Mouse (Mus musculus) heart, postnatal 0 days (tissue): ENCODE results near the gene Aldh1l1. TPM values are rescaled to one million over a fixed set of nuclear protein-coding genes. Genes with fewer than 3 reads are reported as not detected.

Experiments used
- ATAC-seq: fragments of 200-750 bp; cut with Nextera tagmentation; 2 replicates; pipeline ENCODE4 v1.8.0; 2017; ENCODE audit warnings: low read depth, moderate number of reproducible peaks, moderate library complexity; ENCODE audit not compliant: insufficient read depth
- DNase-seq: peaks from one replicate; pipeline ENCODE4 v3.0.0-alpha.2; 2016; ENCODE audit warnings: low spot score
- H3K27ac ChIP-seq: fragments of 300-500 bp; sonication (generic); 2 replicates; pipeline ENCODE4 v1.5.1; 2014; ENCODE audit warnings: low read depth, mild to moderate bottlenecking
- H3K27me3 ChIP-seq: fragments of 300-500 bp; sonication (generic); 2 replicates; pipeline ENCODE4 v1.6.1; 2014; ENCODE audit warnings: low read length, mixed read lengths; ENCODE audit not compliant: control insufficient read depth, insufficient read depth
- H3K36me3 ChIP-seq: fragments of 300-500 bp; sonication (generic); replicated peaks from 2 replicates; pipeline ENCODE4 v1.6.1; 2014; ENCODE audit warnings: low read length, mixed read lengths; ENCODE audit not compliant: control insufficient read depth, insufficient read depth
- H3K4me1 ChIP-seq: fragments of 300-500 bp; sonication (generic); 2 replicates; pipeline ENCODE4 v1.6.1; 2014; ENCODE audit warnings: antibody characterized with exemption; ENCODE audit not compliant: control insufficient read depth, insufficient read depth
- H3K4me2 ChIP-seq: fragments of 300-500 bp; sonication (generic); 2 replicates; pipeline ENCODE4 v1.6.1; 2014; ENCODE audit warnings: low read depth, mild to moderate bottlenecking, low read length, moderate library complexity
- H3K4me3 ChIP-seq: fragments of 300-500 bp; sonication (generic); 2 replicates; pipeline ENCODE4 v1.5.1; 2014; ENCODE audit warnings: low read depth, low read length
- H3K9ac ChIP-seq: fragments of 300-500 bp; sonication (generic); replicated peaks from 2 replicates; pipeline ENCODE4 v1.6.1; 2014; ENCODE audit warnings: low read depth, low read length, mixed read lengths
- H3K9me3 ChIP-seq: fragments of 300-500 bp; sonication (generic); replicated peaks from 2 replicates; pipeline ENCODE4 v1.6.1; 2016; ENCODE audit warnings: low read length; ENCODE audit not compliant: control insufficient read depth
- CTCF ChIP-seq: IDR thresholded peaks from 2 replicates; pipeline ENCODE4 v1.5.1; 2016; ENCODE audit warnings: antibody characterized with exemption, control low read depth, low read depth
- EP300 ChIP-seq: IDR thresholded peaks from 2 replicates; pipeline ENCODE4 v1.6.1; 2016; ENCODE audit warnings: antibody characterized with exemption, low read depth
- WGBS: fragments of 180-500 bp; shearing (Covaris S2); extraction: QIAGEN DNeasy Blood & Tissue Kit; methylation state at CpG from one replicate; pipeline ENCODE4 v1.1.7; 2014; 5-methylcytosine and 5-hydroxymethylcytosine counted together
- polyA plus RNA-seq: library from polyadenylated mRNA; unstranded; fragments of >200 nt; fragmentation: Nextera tagmentation; extraction: Ambion mirVana; gene quantifications from 2 replicates; pipeline ENCODE4 v1.2.1, GENCODE M21; 2015
- total RNA-seq: library from RNA; depleted of rRNA; stranded (reverse); fragments of >200 nt; gene quantifications from 2 replicates; pipeline ENCODE4 v1.2.3, GENCODE M21; 2014; ENCODE audit warnings: low replicate concordance

The Aldh1l1 gene
- total and polyA plus RNA-seq, 2 experiments from 2014 or later = 2.8 to 7.7 TPM

GRCm38 (mm10) chr6:90495282-90495912 is 9.2 kb downstream of the Aldh1l1 start:
- H3K4me1 ChIP-seq = peaks cover 16% of the 10 kb centered on the region
- peak overlapping the region; percentile 49; the same call in 1 of the 2 replicates for H3K27ac ChIP-seq
- WGBS = 39% methylated on average over 6 of the region's 7 CpGs
- H3K9ac ChIP-seq = no peak overlapping the region
- H3K4me2 ChIP-seq = no peak overlapping the region
- TF ChIP-seq CTCF (no peak), EP300 (no peak)
- no peaks in the 10 kb centered on the region for H3K27me3 ChIP-seq
- no peaks in the 10 kb centered on the region for H3K9me3 ChIP-seq
- H3K4me3 ChIP-seq = no peak overlapping the region
- ATAC-seq = peak; percentile 29
- H3K36me3 ChIP-seq = no peaks in the 10 kb centered on the region
- no peak for DNase-seq

- Histone ChIP-seq H3K4me1 (peaks cover 18% of the 10 kb centered on the region), H3K36me3 (no peaks in the 10 kb centered on the region), H3K9me3 (no peaks in the 10 kb centered on the region), H3K9ac (no peak overlapping the region), H3K4me2 (no peak overlapping the region), H3K27ac (peak overlapping the region; percentile 4; the same call in 1 of the 2 replicates), H3K27me3 (no peaks in the 10 kb centered on the region), H3K4me3 (no peak overlapping the region)
- WGBS = 36% methylated on average over 3 of the region's 3 CpGs
- peak; percentile 67 for ATAC-seq
- TF ChIP-seq EP300 (no peak), CTCF (no peak)
- peak; percentile 61 for DNase-seq
Observed at GRCm38 (mm10) chr6:90496217-90496616, 10.0 kb downstream of the Aldh1l1 start.

GRCm38 (mm10) chr6:90499509-90499908 is 13.3 kb downstream of the Aldh1l1 start:
- peaks cover 24% of the 10 kb centered on the region for H3K4me1 ChIP-seq
- H3K27me3 ChIP-seq = no peaks in the 10 kb centered on the region
- no peak overlapping the region for H3K27ac ChIP-seq
- H3K36me3 ChIP-seq = no peaks in the 10 kb centered on the region
- TF ChIP-seq CTCF (no peak), EP300 (no peak)
- 0 out of 2 replicates have a peak, but pooled peaks have one; percentile 30 for ATAC-seq
- 43% methylated on average over 4 of the region's 4 CpGs for WGBS
- H3K4me2 ChIP-seq = no peak overlapping the region
- no peaks in the 10 kb centered on the region for H3K9me3 ChIP-seq
- H3K4me3 ChIP-seq = no peak overlapping the region
- H3K9ac ChIP-seq = no peak overlapping the region
- DNase-seq = no peak

- DNase-seq = no peak
- H3K9ac ChIP-seq = no peak overlapping the region
- no peaks in the 10 kb centered on the region for H3K9me3 ChIP-seq
- WGBS = 48% methylated on average over 8 of the region's 8 CpGs
- TF ChIP-seq CTCF (no peak), EP300 (no peak)
- H3K36me3 ChIP-seq = no peaks in the 10 kb centered on the region
- ATAC-seq = no peak
- no peaks in the 10 kb centered on the region for H3K27me3 ChIP-seq
- H3K4me2 ChIP-seq = no peak overlapping the region
- no peak overlapping the region for H3K4me3 ChIP-seq
- H3K4me1 ChIP-seq = peaks cover 22% of the 10 kb centered on the region
- H3K27ac ChIP-seq = no peak overlapping the region
Observed at GRCm38 (mm10) chr6:90501222-90501940, 15.2 kb downstream of the Aldh1l1 start.

GRCm38 (mm10) chr6:90505906-90506305 is 19.7 kb downstream of the Aldh1l1 start:
- ATAC-seq (no peak), DNase-seq (peak; percentile 51)
- no peak overlapping the region for H3K4me2 ChIP-seq
- peak overlapping the region; percentile 93 for H3K27ac ChIP-seq
- peak overlapping the region; percentile 27; the same call in 1 of the 2 replicates for H3K9ac ChIP-seq
- no peaks in the 10 kb centered on the region for H3K9me3 ChIP-seq
- H3K4me3 ChIP-seq = no peak overlapping the region
- no peak for TF ChIP-seq CTCF
- no peak for TF ChIP-seq EP300
- peaks cover 45% of the 10 kb centered on the region for H3K4me1 ChIP-seq
- H3K36me3 ChIP-seq = no peaks in the 10 kb centered on the region
- 12% methylated on average over 6 of the region's 6 CpGs for WGBS
- H3K27me3 ChIP-seq = no peaks in the 10 kb centered on the region
